Mouse (Mus musculus): Measurements from ENCODE around the gene Bcl2l1. TPM values are rescaled to one million over a fixed set of nuclear protein-coding genes. Genes with fewer than 3 reads are reported as not detected.
A peak's percentile ranks its signal among the peaks of the same experiment; 100 is the strongest.

The Bcl2l1 gene
- total and polyA plus RNA-seq, 2 experiments from 2014 or later = 124 to 158 TPM

- TF ChIP-seq CTCF (IDR thresholded peaks at IDR 0.05) = peak; percentile 78
- Histone ChIP-seq H3K36me3 (ENCODE audit: insufficient read depth, low read length) (no peaks in the 10 kb centered on the region), H3K4me3 (ENCODE audit: low read depth, low read length) (peak overlapping the region; percentile 71), H3K9me3 (ENCODE audit: low read length) (no peaks in the 10 kb centered on the region), H3K4me2 (ENCODE audit: low read depth, low read length, poor library complexity, severe bottlenecking) (peak overlapping the region; percentile 92), H3K27ac (ENCODE audit: low read depth, low read length) (peak overlapping the region; percentile 95), H3K27me3 (ENCODE audit: insufficient read depth, low read length) (no peaks in the 10 kb centered on the region), H3K4me1 (ENCODE audit: insufficient read depth, low read length) (peaks cover 35% of the 10 kb centered on the region), H3K9ac (replicated peaks; ENCODE audit: low read length, poor library complexity, severe bottlenecking) (peak overlapping the region; percentile 86)
- under 1% methylated on average over 30 of the region's 31 CpGs for WGBS
- peak; percentile 91 for DNase-seq (ENCODE audit: low spot score)
- peak; percentile 90 for ATAC-seq (ENCODE audit: low FRiP score)
These were observed 1.3 kb downstream of the Bcl2l1 start for GRCm38 (mm10) chr2:152830021-152830921.

- ATAC-seq (ENCODE audit: low FRiP score) (no peak), DNase-seq (ENCODE audit: low spot score) (peak; percentile 30)
- peak overlapping the region; percentile 71 for H3K4me3 ChIP-seq (ENCODE audit: low read depth, low read length)
- H3K27me3 ChIP-seq (ENCODE audit: insufficient read depth, low read length) = no peaks in the 10 kb centered on the region
- peak overlapping the region; percentile 47; the same call in 1 of the 2 replicates for H3K27ac ChIP-seq (ENCODE audit: low read depth, low read length)
- peak overlapping the region; percentile 86 for H3K9ac ChIP-seq (replicated peaks; ENCODE audit: low read length, poor library complexity, severe bottlenecking)
- H3K9me3 ChIP-seq (ENCODE audit: low read length) = no peaks in the 10 kb centered on the region
- TF ChIP-seq CTCF (IDR thresholded peaks at IDR 0.05) = no peak
- H3K36me3 ChIP-seq (ENCODE audit: insufficient read depth, low read length) = no peaks in the 10 kb centered on the region
- WGBS = 57% methylated on average over 22 of the region's 23 CpGs
- peak overlapping the region; percentile 92 for H3K4me2 ChIP-seq (ENCODE audit: low read depth, low read length, poor library complexity, severe bottlenecking)
- H3K4me1 ChIP-seq (ENCODE audit: insufficient read depth, low read length) = peaks cover 35% of the 10 kb centered on the region
These were observed 2.1 kb downstream of the Bcl2l1 start for GRCm38 (mm10) chr2:152829367-152829881.

- Histone ChIP-seq H3K4me3 (ENCODE audit: low read depth, low read length) (peak overlapping the region; percentile 71), H3K36me3 (ENCODE audit: insufficient read depth, low read length) (no peaks in the 10 kb centered on the region), H3K4me2 (ENCODE audit: low read depth, low read length, poor library complexity, severe bottlenecking) (peak overlapping the region; percentile 92), H3K27ac (ENCODE audit: low read depth, low read length) (no peak overlapping the region), H3K9ac (replicated peaks; ENCODE audit: low read length, poor library complexity, severe bottlenecking) (peak overlapping the region; percentile 86), H3K9me3 (ENCODE audit: low read length) (no peaks in the 10 kb centered on the region), H3K4me1 (ENCODE audit: insufficient read depth, low read length) (peaks cover 35% of the 10 kb centered on the region), H3K27me3 (ENCODE audit: insufficient read depth, low read length) (no peaks in the 10 kb centered on the region)
- no peak for ATAC-seq (ENCODE audit: low FRiP score)
- no peak for TF ChIP-seq CTCF (IDR thresholded peaks at IDR 0.05)
- WGBS = 56% methylated on average over 1 of the region's 1 CpGs
- DNase-seq (ENCODE audit: low spot score) = no peak
These were observed 3.0 kb downstream of the Bcl2l1 start for GRCm38 (mm10) chr2:152828532-152828931.

GRCm38 (mm10) chr2:152828011-152828370 is 3.5 kb downstream of the Bcl2l1 start:
- no peak overlapping the region for H3K27ac ChIP-seq (ENCODE audit: low read depth, low read length)
- peaks cover 35% of the 10 kb centered on the region for H3K4me1 ChIP-seq (ENCODE audit: insufficient read depth, low read length)
- H3K9ac ChIP-seq (replicated peaks; ENCODE audit: low read length, poor library complexity, severe bottlenecking) = no peak overlapping the region; the same call in 1 of the 2 replicates
- WGBS = 76% methylated on average over 4 of the region's 4 CpGs
- no peak for DNase-seq (ENCODE audit: low spot score)
- peak overlapping the region; percentile 71 for H3K4me3 ChIP-seq (ENCODE audit: low read depth, low read length)
- no peaks in the 10 kb centered on the region for H3K27me3 ChIP-seq (ENCODE audit: insufficient read depth, low read length)
- TF ChIP-seq CTCF (IDR thresholded peaks at IDR 0.05) = no peak
- ATAC-seq (ENCODE audit: low FRiP score) = no peak
- H3K36me3 ChIP-seq (ENCODE audit: insufficient read depth, low read length) = no peaks in the 10 kb centered on the region
- peak overlapping the region; percentile 92 for H3K4me2 ChIP-seq (ENCODE audit: low read depth, low read length, poor library complexity, severe bottlenecking)
- no peaks in the 10 kb centered on the region for H3K9me3 ChIP-seq (ENCODE audit: low read length)

- Histone ChIP-seq H3K27me3 (ENCODE audit: insufficient read depth, low read length) (no peaks in the 10 kb centered on the region), H3K9ac (replicated peaks; ENCODE audit: low read length, poor library complexity, severe bottlenecking) (no peak overlapping the region; the same call in 1 of the 2 replicates), H3K4me1 (ENCODE audit: insufficient read depth, low read length) (peaks cover 35% of the 10 kb centered on the region), H3K27ac (ENCODE audit: low read depth, low read length) (no peak overlapping the region), H3K4me3 (ENCODE audit: low read depth, low read length) (peak overlapping the region; percentile 71; the same call in 1 of the 2 replicates), H3K36me3 (ENCODE audit: insufficient read depth, low read length) (no peaks in the 10 kb centered on the region), H3K4me2 (ENCODE audit: low read depth, low read length, poor library complexity, severe bottlenecking) (peak overlapping the region; percentile 92), H3K9me3 (ENCODE audit: low read length) (no peaks in the 10 kb centered on the region)
- DNase-seq (ENCODE audit: low spot score) (no peak), ATAC-seq (ENCODE audit: low FRiP score) (no peak)
- 82% methylated on average over 8 of the region's 8 CpGs for WGBS
- no peak for TF ChIP-seq CTCF (IDR thresholded peaks at IDR 0.05)
These were observed 4.1 kb downstream of the Bcl2l1 start for GRCm38 (mm10) chr2:152827321-152828010.
